Mouse (Mus musculus) ovary, postnatal 36 days (tissue): ENCODE measurements around the gene C1qc.

Experiments
- DNase-seq: peaks from one replicate; pipeline ENCODE4 v3.0.0; 2022; ENCODE audit warnings: low spot score, mixed read lengths

The C1qc gene

GRCm38 (mm10) chr4:136895861-136896260 is 3.0 kb upstream of the C1qc start:
- DNase-seq, result no peak

GRCm38 (mm10) chr4:136894821-136895220 is 2.0 kb upstream of the C1qc start:
- DNase-seq, result no peak

- DNase-seq, result peak; percentile 41
Observed at GRCm38 (mm10) chr4:136893691-136894543, 1.1 kb upstream of the C1qc start.

GRCm38 (mm10) chr4:136892371-136892770 is 494 bp downstream of the C1qc start:
- DNase-seq, result no peak

GRCm38 (mm10) chr4:136891115-136891514 is 1.8 kb downstream of the C1qc start:
- no peak for DNase-seq

GRCm38 (mm10) chr4:136889981-136890380 is 2.9 kb downstream of the C1qc start:
- no peak for DNase-seq

GRCm38 (mm10) chr4:136887714-136888113 is 5.2 kb downstream of the C1qc start:
- DNase-seq, result no peak

GRCm38 (mm10) chr4:136886101-136886500 is 6.8 kb downstream of the C1qc start, which contains the start of gene C1qb:
C1qb (minus strand) TSS chr4:136886187.
- DNase-seq, result no peak

- DNase-seq, result no peak
Observed at GRCm38 (mm10) chr4:136878601-136879000, 14.3 kb downstream of the C1qc start.

- DNase-seq, result no peak
Observed at GRCm38 (mm10) chr4:136878171-136878570, 14.7 kb downstream of the C1qc start.

GRCm38 (mm10) chr4:136876971-136877370 is 15.9 kb downstream of the C1qc start:
- peak; percentile 56 for DNase-seq

- no peak for DNase-seq
Observed at GRCm38 (mm10) chr4:136875012-136875411, 17.9 kb downstream of the C1qc start.

GRCm38 (mm10) chr4:136868371-136868770 is 24.5 kb downstream of the C1qc start:
- no peak for DNase-seq

GRCm38 (mm10) chr4:136867690-136868345 is 25.0 kb downstream of the C1qc start:
- no peak for DNase-seq

- no peak for DNase-seq
Observed at GRCm38 (mm10) chr4:136865531-136865930, 27.3 kb downstream of the C1qc start.

GRCm38 (mm10) chr4:136864751-136865470 is 28.0 kb downstream of the C1qc start:
- no peak for DNase-seq

GRCm38 (mm10) chr4:136863517-136863916 is 29.3 kb downstream of the C1qc start:
- no peak for DNase-seq

- no peak for DNase-seq
Observed at GRCm38 (mm10) chr4:136862411-136862810, 30.5 kb downstream of the C1qc start.

GRCm38 (mm10) chr4:136861806-136862205 is 31.1 kb downstream of the C1qc start:
- DNase-seq, result no peak

GRCm38 (mm10) chr4:136860022-136860421 is 32.8 kb downstream of the C1qc start:
- DNase-seq, result no peak

- DNase-seq, result no peak
Observed at GRCm38 (mm10) chr4:136855081-136855480, 37.8 kb downstream of the C1qc start.

GRCm38 (mm10) chr4:136852989-136853388 is 39.9 kb downstream of the C1qc start:
- no peak for DNase-seq

GRCm38 (mm10) chr4:136852119-136852518 is 40.7 kb downstream of the C1qc start:
- no peak for DNase-seq
